Mouse (Mus musculus) skeletal muscle tissue, adult 2 months (tissue): ENCODE data around the gene Hoxa4.

Source experiments
- DNase-seq: peaks from one replicate; pipeline ENCODE4 v3.0.0-alpha.2; 2012; ENCODE audit warnings: low read depth, low spot score

The Hoxa4 gene

GRCm38 (mm10) chr6:52152226-52153193 is 39.0 kb downstream of the Hoxa4 start:
- DNase-seq: no peak

GRCm38 (mm10) chr6:52151571-52151970 is 40.0 kb downstream of the Hoxa4 start:
- no peak for DNase-seq

GRCm38 (mm10) chr6:52150401-52150966 is 41.1 kb downstream of the Hoxa4 start:
- DNase-seq: no peak
